Mouse (Mus musculus): ENCODE results near the gene Akap6. TPM values are rescaled to one million over a fixed set of nuclear protein-coding genes. Genes with fewer than 3 reads are reported as not detected.

The Akap6 gene
- polyA plus RNA-seq, 1 experiment from 2014 or later, result 0.94 TPM

GRCm38 (mm10) chr12:52757881-52758280, 58.7 kb downstream of the Akap6 start:
- H3K9me3 ChIP-seq, result no peaks in the 10 kb centered on the region
- H3K9ac ChIP-seq (replicated peaks), result no peak overlapping the region
- no peaks in the 10 kb centered on the region for H3K27me3 ChIP-seq
- H3K36me3 ChIP-seq, result no peaks in the 10 kb centered on the region
- no peaks in the 10 kb centered on the region for H3K4me1 ChIP-seq (replicated peaks)
- H3K27ac ChIP-seq, result no peak overlapping the region
- WGBS, result 21% methylated on average over 4 of the region's 4 CpGs
- H3K4me3 ChIP-seq (replicated peaks), result no peak overlapping the region
- no peak for ATAC-seq (ENCODE audit: insufficient number of reproducible peaks, insufficient read depth, low FRiP score, low TSS enrichment, low read depth)
- no peak overlapping the region for H3K4me2 ChIP-seq

GRCm38 (mm10) chr12:52764046-52764445, 64.9 kb downstream of the Akap6 start:
- Histone ChIP-seq H3K36me3 (no peaks in the 10 kb centered on the region), H3K9ac (replicated peaks) (no peak overlapping the region), H3K4me3 (replicated peaks) (no peak overlapping the region), H3K27ac (no peak overlapping the region), H3K9me3 (no peaks in the 10 kb centered on the region), H3K27me3 (no peaks in the 10 kb centered on the region), H3K4me2 (no peak overlapping the region), H3K4me1 (replicated peaks) (no peaks in the 10 kb centered on the region)
- WGBS, result 92% methylated on average over 2 of the region's 2 CpGs
- ATAC-seq (ENCODE audit: insufficient number of reproducible peaks, insufficient read depth, low FRiP score, low TSS enrichment, low read depth), result no peak

GRCm38 (mm10) chr12:52764810-52765209, 65.6 kb downstream of the Akap6 start:
- H3K27me3 ChIP-seq, result no peaks in the 10 kb centered on the region
- no peak overlapping the region for H3K27ac ChIP-seq
- H3K4me3 ChIP-seq (replicated peaks), result no peak overlapping the region
- H3K36me3 ChIP-seq, result no peaks in the 10 kb centered on the region
- no peaks in the 10 kb centered on the region for H3K9me3 ChIP-seq
- no peaks in the 10 kb centered on the region for H3K4me1 ChIP-seq (replicated peaks)
- H3K9ac ChIP-seq (replicated peaks), result no peak overlapping the region
- H3K4me2 ChIP-seq, result no peak overlapping the region
- ATAC-seq (ENCODE audit: insufficient number of reproducible peaks, insufficient read depth, low FRiP score, low TSS enrichment, low read depth), result no peak
- 75% methylated on average over 3 of the region's 3 CpGs for WGBS

GRCm38 (mm10) chr12:52769561-52769960, 70.4 kb downstream of the Akap6 start:
- Histone ChIP-seq H3K9ac (replicated peaks) (no peak overlapping the region), H3K36me3 (no peaks in the 10 kb centered on the region), H3K9me3 (no peaks in the 10 kb centered on the region), H3K4me1 (replicated peaks) (peaks cover 15% of the 10 kb centered on the region), H3K27me3 (no peaks in the 10 kb centered on the region), H3K4me2 (no peak overlapping the region), H3K27ac (no peak overlapping the region), H3K4me3 (replicated peaks) (no peak overlapping the region)
- no peak for ATAC-seq (ENCODE audit: insufficient number of reproducible peaks, insufficient read depth, low FRiP score, low TSS enrichment, low read depth)
- 85% methylated on average over 3 of the region's 3 CpGs for WGBS

DNA sequence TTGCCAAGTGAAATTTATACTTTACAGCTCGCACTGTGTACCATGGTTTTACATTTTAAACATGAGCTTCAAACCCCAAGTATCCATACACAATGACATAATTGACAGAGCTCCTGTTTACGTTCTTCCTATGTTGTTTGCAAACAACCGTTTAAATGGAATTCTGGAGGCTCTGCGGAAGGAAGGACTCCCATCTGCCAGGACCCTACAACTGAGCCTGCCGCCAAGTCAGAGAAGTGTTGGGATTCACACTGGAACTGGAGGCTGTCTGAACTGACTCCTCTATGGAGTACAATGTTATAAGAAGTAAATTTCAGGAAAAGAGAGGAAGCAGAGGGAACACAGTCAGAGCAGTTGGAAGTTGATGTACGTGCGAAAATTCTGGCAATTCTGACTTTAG, 72.7 kb downstream of the Akap6 start:
- no peak overlapping the region for H3K9ac ChIP-seq (replicated peaks)

GRCm38 (mm10) chr12:52772494-52773280, 73.5 kb downstream of the Akap6 start:
- Histone ChIP-seq H3K36me3 (no peaks in the 10 kb centered on the region), H3K27me3 (no peaks in the 10 kb centered on the region), H3K9me3 (no peaks in the 10 kb centered on the region), H3K9ac (replicated peaks) (no peak overlapping the region), H3K27ac (peak overlapping the region; percentile 64; the same call in 1 of the 2 replicates), H3K4me3 (replicated peaks) (no peak overlapping the region), H3K4me2 (no peak overlapping the region), H3K4me1 (replicated peaks) (peaks cover 15% of the 10 kb centered on the region)
- 49% methylated on average over 11 of the region's 11 CpGs for WGBS
- no peak for ATAC-seq (ENCODE audit: insufficient number of reproducible peaks, insufficient read depth, low FRiP score, low TSS enrichment, low read depth)

More for the DNA sequence above, 72.7 kb downstream of the Akap6 start:
- 78% methylated on average over 7 of the region's 7 CpGs for WGBS
- Histone ChIP-seq H3K27ac (no peak overlapping the region), H3K9me3 (no peaks in the 10 kb centered on the region), H3K4me1 (replicated peaks) (peaks cover 15% of the 10 kb centered on the region), H3K27me3 (no peaks in the 10 kb centered on the region), H3K4me2 (no peak overlapping the region), H3K4me3 (replicated peaks) (no peak overlapping the region), H3K36me3 (no peaks in the 10 kb centered on the region)
- ATAC-seq (ENCODE audit: insufficient number of reproducible peaks, insufficient read depth, low FRiP score, low TSS enrichment, low read depth), result no peak

GRCm38 (mm10) chr12:52773847-52774246, 74.7 kb downstream of the Akap6 start:
- Histone ChIP-seq H3K27ac (no peak overlapping the region), H3K4me2 (no peak overlapping the region), H3K4me1 (replicated peaks) (peaks cover 15% of the 10 kb centered on the region), H3K4me3 (replicated peaks) (no peak overlapping the region), H3K27me3 (no peaks in the 10 kb centered on the region), H3K9ac (replicated peaks) (no peak overlapping the region), H3K36me3 (no peaks in the 10 kb centered on the region), H3K9me3 (no peaks in the 10 kb centered on the region)
- ATAC-seq (ENCODE audit: insufficient number of reproducible peaks, insufficient read depth, low FRiP score, low TSS enrichment, low read depth), result no peak
- 86% methylated on average over 3 of the region's 3 CpGs for WGBS

- no peak overlapping the region for H3K4me2 ChIP-seq
- WGBS, result 39% methylated on average over 6 of the region's 6 CpGs
- ATAC-seq (ENCODE audit: insufficient number of reproducible peaks, insufficient read depth, low FRiP score, low TSS enrichment, low read depth), result no peak
Observed at GRCm38 (mm10) chr12:52774382-52774781, 75.2 kb downstream of the Akap6 start.

GRCm38 (mm10) chr12:52780216-52780615, 81.0 kb downstream of the Akap6 start:
- H3K36me3 ChIP-seq, result no peaks in the 10 kb centered on the region
- H3K27me3 ChIP-seq, result no peaks in the 10 kb centered on the region
- no peak overlapping the region for H3K4me3 ChIP-seq (replicated peaks)
- ATAC-seq (ENCODE audit: insufficient number of reproducible peaks, insufficient read depth, low FRiP score, low TSS enrichment, low read depth), result no peak
- WGBS, result 89% methylated on average over 5 of the region's 5 CpGs
- H3K4me1 ChIP-seq (replicated peaks), result peaks cover 6% of the 10 kb centered on the region; the same call in 1 of the 2 replicates
- no peak overlapping the region for H3K27ac ChIP-seq
- no peaks in the 10 kb centered on the region for H3K9me3 ChIP-seq
- H3K4me2 ChIP-seq, result no peak overlapping the region
- H3K9ac ChIP-seq (replicated peaks), result no peak overlapping the region

More at GRCm38 (mm10) chr12:52774382-52774781, 75.2 kb downstream of the Akap6 start:
- no peak overlapping the region for H3K9ac ChIP-seq (replicated peaks)
- H3K9me3 ChIP-seq, result no peaks in the 10 kb centered on the region
- no peak overlapping the region for H3K27ac ChIP-seq
- no peaks in the 10 kb centered on the region for H3K27me3 ChIP-seq
- H3K4me1 ChIP-seq (replicated peaks), result peaks cover 15% of the 10 kb centered on the region
- no peaks in the 10 kb centered on the region for H3K36me3 ChIP-seq
- no peak overlapping the region for H3K4me3 ChIP-seq (replicated peaks)

GRCm38 (mm10) chr12:52781066-52781465, 81.9 kb downstream of the Akap6 start:
- no peak overlapping the region for H3K27ac ChIP-seq
- no peak overlapping the region for H3K4me2 ChIP-seq
- no peak overlapping the region for H3K9ac ChIP-seq (replicated peaks)
- no peaks in the 10 kb centered on the region for H3K36me3 ChIP-seq
- WGBS, result 75% methylated on average over 7 of the region's 7 CpGs
- H3K27me3 ChIP-seq, result no peaks in the 10 kb centered on the region
- no peak for ATAC-seq (ENCODE audit: insufficient number of reproducible peaks, insufficient read depth, low FRiP score, low TSS enrichment, low read depth)
- no peak overlapping the region for H3K4me3 ChIP-seq (replicated peaks)
- H3K9me3 ChIP-seq, result no peaks in the 10 kb centered on the region
- H3K4me1 ChIP-seq (replicated peaks), result peaks cover 6% of the 10 kb centered on the region; the same call in 1 of the 2 replicates

DNA sequence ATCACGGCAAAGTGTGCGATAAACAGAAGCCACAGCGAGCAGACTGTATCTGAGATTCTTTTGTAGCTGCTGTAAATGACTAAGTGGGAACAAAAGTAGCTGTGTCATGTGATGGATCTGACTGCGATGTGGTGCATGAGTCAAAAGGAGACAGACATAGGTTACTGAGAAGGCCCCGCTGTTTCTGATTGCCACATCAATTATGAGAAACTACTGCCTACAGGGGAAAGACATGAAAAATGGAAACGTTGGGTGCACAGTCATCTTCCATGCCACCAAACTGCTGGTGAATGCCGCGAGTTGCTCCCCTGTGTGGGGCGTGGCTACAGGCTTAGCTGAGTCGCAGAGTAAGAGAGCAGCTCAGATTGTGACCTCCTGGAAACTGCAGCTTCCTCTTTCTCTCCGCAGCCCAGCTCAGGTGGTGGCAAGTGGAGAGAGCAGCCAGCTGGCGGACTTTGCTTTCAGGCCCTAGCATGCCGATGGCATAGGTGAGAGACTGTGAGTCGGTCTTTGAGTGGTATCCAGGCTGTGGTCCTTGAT, 83.8 kb downstream of the Akap6 start:
- H3K9ac ChIP-seq (replicated peaks), result no peak overlapping the region

More for the DNA sequence above, 83.8 kb downstream of the Akap6 start:
- no peak overlapping the region for H3K27ac ChIP-seq
- ATAC-seq (ENCODE audit: insufficient number of reproducible peaks, insufficient read depth, low FRiP score, low TSS enrichment, low read depth), result no peak; the same call in 1 of the 2 replicates
- H3K4me1 ChIP-seq (replicated peaks), result peaks cover 6% of the 10 kb centered on the region; the same call in 1 of the 2 replicates
- H3K36me3 ChIP-seq, result no peaks in the 10 kb centered on the region
- H3K4me2 ChIP-seq, result peak overlapping the region; percentile 55
- H3K9me3 ChIP-seq, result no peaks in the 10 kb centered on the region
- 20% methylated on average over 14 of the region's 14 CpGs for WGBS
- H3K4me3 ChIP-seq (replicated peaks), result peak overlapping the region; percentile 20
- H3K27me3 ChIP-seq, result no peaks in the 10 kb centered on the region
